Mouse (Mus musculus) gonadal fat pad, adult 2 months (tissue): ENCODE results near the gene Spats1. TPM values are rescaled to one million over a fixed set of nuclear protein-coding genes. Genes with fewer than 3 reads are reported as not detected.
"Not testable (repeated sequence)": the region's sequence is repeated elsewhere in the genome, so short reads cannot be mapped to it uniquely, and the experiment has no call there.

Source experiments
- DNase-seq: peaks from one replicate; pipeline ENCODE4 v3.0.0-alpha.2; 2012; ENCODE audit warnings: low read depth
- polyA plus RNA-seq: library from polyadenylated mRNA; depleted of rRNA; stranded (reverse); fragments of >200 nt; gene quantifications from 2 replicates; pipeline ENCODE4 v1.2.3, GENCODE M21; 2012; rRNA removed

The Spats1 gene
- polyA plus RNA-seq, 1 experiment, result 0.35 TPM

DNA sequence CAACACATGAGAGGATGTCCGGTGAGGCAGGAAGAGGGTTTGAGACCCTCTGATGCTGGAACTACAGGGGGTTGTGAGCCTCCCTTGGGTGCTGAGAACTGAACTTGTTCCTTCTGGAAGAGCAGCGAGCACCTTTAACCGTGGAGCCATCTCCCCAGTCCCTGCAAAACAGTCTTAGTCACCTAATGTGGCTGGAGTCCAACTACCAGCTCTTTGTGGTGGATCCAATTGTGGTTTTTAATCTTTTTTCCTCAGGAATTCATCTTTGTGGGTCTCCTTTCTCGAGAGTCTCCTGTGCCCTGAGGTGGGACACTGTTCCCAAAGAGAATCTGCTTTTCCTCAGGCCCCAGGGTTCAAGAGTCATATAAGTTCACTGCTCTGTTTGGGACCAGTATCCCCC lies 29.3 kb downstream of the Spats1 start:
- no peak for DNase-seq

DNA sequence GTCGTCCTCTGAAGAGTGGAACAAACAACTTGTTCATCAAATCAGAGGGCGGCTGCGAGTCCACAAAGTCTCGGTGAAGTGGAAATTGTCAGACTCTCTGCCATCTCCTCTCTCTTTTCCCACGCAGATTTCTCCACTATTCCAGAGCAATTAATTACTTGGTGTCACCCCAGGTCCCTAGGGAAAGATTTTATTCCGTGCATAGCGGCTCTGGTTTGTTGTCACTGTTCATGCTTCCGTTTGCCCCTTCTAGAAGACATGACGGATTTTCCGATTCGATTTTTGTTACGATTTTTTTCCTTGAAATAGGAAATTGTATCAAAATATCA lies 41.0 kb downstream of the Spats1 start:
- DNase-seq, result no peak

DNA sequence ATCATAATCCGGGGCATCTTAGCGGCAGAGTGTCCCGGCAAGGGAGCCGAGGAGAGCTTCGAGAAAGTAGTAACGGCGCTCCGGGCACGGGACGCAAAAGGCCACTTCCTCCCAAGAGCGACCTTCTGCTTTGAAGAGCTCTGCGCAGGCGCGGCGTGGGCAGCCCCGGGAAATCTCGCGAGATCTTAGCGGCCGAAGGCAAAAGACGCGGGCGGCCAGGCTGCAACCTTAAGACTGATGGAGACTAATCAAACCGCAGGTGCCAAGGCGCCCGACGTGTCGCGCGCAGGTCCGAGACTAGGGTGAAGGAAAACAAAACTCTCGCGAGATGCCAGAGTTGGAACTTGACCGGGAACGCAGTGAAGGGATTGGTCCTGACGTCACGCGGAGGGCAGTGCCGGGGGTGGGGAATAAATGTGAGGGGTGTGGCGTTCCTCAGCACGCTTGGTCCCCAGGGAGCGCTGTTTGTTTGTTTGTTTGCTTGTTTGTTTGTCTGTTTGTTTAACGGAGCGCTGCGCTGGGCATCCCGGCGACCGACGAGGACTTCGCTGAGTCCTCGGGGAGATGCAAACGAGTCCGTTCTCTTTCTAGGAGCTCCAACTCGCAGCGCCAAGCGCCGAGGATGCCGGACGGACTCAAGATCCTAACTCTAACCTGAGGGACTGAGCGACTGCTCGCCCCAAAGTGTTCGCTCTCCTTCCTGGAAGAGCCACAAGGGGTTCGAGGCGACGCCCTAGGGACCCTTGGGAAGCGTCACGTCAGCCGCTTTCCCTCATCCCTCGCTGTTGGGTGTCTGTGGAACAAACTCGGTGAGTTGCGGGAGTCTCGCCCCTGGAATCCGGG lies 41.6 kb downstream of the Spats1 start, which contains the start of gene Cdc5l:
TSS of gene Cdc5l (minus strand) at position 319 of the 843 bp plus-strand sequence.
- peak; percentile 86 for DNase-seq

DNA sequence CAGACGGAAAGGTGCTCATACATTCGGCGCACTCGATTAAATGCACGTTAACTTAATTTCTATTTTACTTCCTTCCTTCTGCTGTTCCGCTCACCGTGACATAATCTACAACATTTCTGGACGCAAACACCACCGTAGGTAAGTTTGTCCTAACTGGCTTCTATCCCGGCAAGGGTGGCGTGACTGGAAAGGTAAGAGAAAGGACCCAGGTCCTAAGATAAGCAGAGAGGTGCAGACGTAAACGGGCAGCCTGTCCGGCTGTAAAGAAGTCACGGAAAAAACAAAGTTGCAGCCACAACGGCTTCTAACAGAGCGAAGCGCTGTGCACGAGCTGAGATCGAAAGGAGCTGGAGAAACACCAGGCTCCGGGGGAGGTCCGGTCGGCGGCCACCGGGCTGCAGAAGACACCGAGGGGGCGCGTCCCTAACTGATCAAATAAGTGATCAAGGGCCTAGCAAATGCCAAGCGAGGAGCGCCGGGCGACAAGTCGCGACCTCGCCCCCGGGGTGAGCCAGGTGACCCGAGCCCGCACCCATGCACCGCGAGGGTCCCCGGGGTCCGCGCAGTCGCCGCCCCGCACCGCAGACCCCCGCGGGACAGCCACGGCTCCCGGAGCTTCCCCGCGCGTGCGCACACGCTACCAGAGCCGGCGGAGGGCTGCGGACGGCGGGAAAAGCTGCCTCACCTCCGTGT lies 42.4 kb downstream of the Spats1 start:
- DNase-seq, result no peak

DNA sequence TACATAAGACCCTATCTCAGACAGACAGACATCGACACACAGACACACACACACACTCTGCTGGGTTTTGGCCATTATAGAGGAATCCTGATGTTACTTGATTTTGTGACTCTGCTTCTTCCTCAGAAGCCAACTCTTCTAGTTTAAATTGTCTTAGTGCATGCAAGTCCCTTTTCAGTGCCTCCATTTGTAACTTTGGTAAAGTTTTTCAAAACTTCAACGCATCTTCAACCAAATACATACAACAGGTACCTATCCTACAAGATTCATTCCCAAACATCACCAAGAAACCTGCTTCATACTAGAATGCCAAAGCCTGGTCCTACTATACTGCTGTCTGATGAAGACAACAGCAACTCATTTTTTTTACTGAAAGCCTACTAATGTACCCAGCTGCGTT lies 43.2 kb downstream of the Spats1 start:
- no peak for DNase-seq

DNA sequence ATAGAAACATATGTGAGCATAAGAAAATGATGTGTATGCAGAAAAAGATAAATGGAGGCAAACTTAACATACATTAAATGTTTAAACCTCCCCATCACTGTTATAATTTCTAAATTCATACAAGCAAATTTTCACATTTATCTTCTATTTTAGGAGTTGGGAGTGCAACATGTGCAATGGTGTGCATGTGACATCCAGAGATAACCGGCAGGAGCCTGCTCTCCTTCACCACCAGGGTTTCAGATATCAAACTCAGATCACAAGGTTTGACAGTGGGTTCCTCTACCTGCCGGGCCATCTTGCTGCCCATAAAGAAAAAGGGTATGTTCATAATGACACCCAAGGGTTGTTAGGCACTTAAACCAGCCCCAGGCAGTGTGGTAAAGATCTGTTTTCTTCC lies 57.8 kb downstream of the Spats1 start:
- no peak for DNase-seq

DNA sequence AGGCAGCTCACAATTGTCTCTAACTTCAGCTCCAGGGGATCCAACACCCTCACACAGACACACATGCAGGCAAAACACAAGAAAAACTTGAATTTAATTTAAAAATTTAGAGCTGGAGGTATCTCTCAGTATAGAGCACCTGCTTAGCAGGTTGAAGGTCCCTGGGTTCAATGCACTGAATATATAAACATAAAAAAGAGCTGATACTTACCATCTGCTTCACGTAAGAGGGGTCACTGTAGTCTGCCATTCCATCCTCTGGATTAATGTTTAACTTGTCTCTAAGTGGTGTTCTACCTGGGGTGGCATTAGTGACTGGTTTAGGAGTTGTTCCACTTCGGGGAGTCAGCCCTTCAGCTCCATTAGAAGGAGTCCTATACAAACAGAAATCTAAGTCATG lies 63.6 kb downstream of the Spats1 start:
- DNase-seq, result not testable (repeated sequence)

DNA sequence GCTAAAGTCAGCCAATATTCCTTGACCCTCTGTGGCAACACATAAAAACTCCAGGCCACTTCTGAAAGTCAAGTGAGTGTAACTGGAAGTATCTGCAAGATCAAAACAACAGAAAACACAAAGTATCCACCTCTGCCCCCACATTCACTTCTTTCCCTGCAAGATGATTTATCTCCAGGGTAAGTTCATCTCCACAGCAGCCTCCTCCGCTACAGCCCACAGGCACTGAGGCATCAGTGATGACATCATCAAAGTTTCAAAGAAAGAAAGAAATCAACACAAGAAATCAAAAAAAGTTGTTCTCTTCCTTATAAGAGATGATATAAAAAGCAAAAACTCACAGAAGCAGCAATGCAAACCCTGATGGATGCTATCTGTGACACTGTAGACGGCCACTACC lies 66.5 kb downstream of the Spats1 start:
- no peak for DNase-seq

DNA sequence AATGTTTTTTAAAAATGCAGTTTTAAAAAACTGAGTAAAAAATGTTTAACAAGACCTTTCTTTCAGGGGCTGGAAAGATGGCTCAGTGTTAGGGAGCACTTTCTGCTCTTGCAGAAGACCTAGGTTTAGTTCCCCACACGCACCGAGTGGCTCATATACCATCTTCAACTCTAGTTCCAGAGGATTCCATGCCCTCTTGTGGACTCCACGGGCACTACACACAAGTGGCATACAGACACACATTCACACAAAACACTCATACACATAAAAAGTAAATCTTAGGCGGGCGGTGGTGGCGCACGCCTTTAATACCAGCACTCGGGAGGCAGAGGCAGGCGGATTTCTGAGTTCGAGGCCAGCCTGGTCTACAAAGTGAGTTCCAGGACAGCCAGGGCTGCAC lies 68.9 kb downstream of the Spats1 start:
- DNase-seq, result no peak

DNA sequence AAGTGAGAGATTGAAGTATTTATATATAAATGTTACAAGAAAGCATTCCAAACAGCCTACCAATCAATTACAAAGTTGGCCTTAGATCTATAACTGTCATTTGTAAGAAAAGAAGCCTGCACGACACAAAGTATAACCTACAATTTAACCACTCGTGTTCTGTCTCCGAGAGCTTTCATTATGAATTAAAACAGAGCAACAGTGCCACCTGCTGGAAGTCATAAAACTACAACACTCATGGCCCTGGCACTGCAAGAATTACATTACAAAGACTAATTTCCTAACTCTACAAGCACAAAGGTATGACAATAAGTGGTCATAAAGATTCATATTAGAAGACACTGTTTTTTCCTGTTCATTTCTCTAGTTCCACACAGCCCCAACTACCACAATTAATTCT lies 72.0 kb downstream of the Spats1 start:
- DNase-seq, result peak; percentile 5

DNA sequence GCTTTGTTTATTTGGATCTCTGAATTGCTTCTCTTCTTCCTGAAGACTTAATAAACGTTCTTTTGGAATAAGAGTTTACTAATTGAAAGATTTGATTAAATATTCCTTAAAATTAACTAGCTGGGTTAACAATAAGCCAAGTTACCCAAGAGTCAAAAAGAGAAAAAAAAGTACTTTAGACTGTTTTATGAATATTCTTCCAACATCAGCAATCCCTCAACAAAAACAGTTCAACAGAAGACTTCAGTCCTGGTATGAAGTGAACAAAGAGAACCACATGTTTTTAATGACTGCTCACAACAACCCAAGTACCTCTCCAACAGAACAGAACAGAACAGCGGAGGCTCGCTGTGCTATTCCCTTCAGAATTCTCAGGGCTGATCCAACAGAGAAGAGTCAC lies 72.6 kb downstream of the Spats1 start:
- no peak for DNase-seq

DNA sequence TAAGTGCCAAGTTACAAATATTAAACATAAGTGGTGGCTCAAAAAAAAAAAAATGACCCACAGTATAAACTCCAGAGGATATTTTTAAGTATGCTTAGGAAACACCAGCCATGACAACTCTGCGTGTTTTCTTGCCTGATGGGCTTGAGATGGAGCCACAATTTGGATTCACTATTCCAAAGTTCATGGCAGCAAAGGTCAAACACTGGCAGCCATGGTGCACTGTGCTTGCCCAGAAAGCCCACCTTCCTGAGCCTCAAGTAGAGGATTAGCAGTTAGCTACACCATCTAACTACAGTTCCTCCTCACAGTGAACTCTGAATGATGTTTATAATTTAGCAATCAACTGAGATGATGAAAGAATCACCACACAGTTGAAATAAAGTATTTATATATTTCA lies 73.1 kb downstream of the Spats1 start:
- no peak for DNase-seq

DNA sequence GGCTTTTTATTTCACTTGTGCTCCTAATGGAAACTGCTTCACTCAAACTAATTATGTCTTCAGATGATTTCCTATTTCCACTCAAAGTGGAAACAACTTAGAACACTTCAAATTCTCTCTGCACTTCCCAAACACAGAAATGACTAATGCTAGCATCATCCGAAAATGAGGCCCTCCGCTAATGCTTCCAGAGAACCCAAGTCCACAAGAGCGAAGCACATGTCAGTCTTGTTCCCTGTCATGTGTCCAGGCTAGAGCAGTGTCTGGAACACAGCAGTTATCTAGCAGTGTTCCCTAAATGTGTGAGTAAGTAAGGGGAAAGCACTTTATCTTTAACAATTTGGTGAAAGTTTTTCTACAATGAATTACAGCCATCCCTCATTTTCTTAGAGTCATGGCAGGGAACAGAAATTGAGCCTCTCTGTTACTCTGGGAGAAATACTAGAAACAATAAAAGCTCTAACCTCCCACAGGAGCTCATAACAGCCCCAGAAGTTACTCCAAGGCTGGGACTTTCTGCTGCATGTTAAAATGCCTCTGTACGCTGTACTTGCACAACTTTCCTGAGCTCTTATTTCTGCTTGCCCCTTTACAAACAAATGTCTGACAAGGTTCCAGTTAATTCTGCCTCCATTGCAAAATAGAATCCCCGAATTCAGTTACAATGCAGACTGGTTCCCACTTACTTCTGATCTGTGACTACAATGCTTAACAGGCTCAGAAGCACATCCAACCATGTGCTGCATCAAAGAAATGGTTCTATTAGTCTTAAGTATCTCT lies 73.9 kb downstream of the Spats1 start:
- no peak for DNase-seq

DNA sequence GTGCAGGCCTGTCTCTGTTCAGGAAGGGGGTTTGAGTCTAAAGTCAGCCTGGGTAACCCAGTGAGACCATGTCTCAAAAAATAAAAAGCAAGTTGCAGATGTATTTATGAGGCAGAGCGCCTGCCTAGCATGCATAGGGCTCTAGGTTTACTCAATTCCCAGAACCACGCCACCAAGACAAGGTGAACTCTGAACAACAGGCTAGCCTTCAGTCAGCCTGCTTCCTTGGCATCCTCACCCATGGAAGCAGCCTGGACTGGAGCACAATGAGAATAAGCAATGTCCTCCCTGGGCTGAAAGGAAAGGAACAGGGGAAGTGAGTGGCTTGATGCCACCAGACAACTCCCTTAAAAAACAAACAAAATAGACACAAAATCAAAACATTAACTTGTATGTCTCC lies 77.2 kb downstream of the Spats1 start:
- DNase-seq, result no peak

DNA sequence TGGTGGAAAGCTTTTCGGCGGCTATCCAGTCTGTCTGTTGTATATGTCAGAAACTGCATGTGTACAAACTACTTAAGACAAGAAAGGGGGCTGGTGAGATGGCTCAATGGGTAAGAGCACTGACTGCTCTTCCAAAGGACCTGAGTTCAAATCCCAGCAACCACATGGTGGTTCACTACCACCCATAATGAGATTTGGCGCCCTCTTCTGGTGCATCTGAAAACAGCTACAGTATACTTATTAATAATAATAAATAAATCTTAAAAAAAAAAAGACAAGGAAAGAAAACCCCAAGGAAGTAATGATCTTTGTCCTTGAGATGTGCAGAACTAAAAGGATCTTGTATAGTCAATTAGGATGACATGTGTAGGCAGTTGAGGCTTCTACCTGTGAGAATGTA lies 77.7 kb downstream of the Spats1 start:
- DNase-seq, result no peak

DNA sequence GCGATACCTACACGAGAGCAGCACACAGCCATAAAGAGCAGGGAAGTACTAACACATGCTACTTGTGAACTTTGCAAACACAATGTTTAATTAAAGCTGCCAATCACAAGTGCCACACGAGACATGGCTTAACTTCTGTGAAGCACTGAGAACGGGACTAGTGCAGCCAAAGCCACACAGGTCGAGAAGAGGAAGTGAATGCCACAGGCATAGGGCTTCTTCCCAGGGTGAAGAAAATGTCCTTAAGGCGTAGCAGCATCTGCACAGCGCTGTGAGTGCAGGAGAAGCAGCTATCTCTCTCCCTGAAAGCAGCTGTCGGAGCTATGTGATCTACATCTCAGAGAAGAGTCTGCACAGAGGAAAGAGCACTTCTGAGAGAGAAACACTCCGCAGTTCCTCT lies 80.6 kb downstream of the Spats1 start:
- no peak for DNase-seq

DNA sequence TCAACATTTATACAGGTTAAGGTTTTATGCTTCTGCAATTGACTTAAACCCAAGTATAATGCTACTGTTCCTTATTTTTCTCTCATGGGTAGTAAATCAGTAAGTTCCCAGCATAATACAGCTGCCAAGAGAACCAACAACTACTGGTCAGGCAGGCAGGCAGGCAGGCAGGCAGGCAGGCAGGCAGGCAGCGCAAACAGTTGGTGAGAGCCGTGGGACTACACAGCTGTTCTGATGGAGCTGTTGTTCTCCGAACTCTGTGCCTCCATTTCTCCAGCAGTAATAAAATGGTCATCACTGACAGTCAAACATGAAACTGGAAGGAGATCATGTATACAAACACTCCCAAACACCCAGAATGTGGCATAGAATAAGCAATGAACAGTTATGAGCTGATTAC lies 81.5 kb downstream of the Spats1 start:
- no peak for DNase-seq

Other genes starting within 250 kb of the Spats1 start
- 9.8 and 13.7 TPM in 2 replicates for gene Cdc5l, start 41.7 kb downstream of the Spats1 start, polyA plus RNA-seq
- 9.7 and 9.8 TPM in 2 replicates for gene Aars2, start 31.4 kb upstream of the Spats1 start, polyA plus RNA-seq
- gene Tcte1, start 48.0 kb upstream of the Spats1 start, polyA plus RNA-seq, result 1.8 and 4.0 TPM in 2 replicates
- 1.0 and 1.6 TPM in 2 replicates for gene Tmem151b, start 74.3 kb upstream of the Spats1 start, polyA plus RNA-seq
- gene Nfkbie, start 80.3 kb upstream of the Spats1 start, polyA plus RNA-seq, result 5.0 and 6.1 TPM in 2 replicates
- gene Slc35b2, start 88.5 kb upstream of the Spats1 start, polyA plus RNA-seq, result 105 and 110 TPM in 2 replicates
- 514 and 597 TPM in 2 replicates for gene Hsp90ab1, start 97.9 kb upstream of the Spats1 start, polyA plus RNA-seq
- gene Slc29a1, start 124.2 kb upstream of the Spats1 start, polyA plus RNA-seq, result 99.1 and 102 TPM in 2 replicates
- not detected in 2 replicates for gene Mymx, start 126.7 kb upstream of the Spats1 start, polyA plus RNA-seq
- 0.15 and 0.36 TPM in 2 replicates for gene Capn11, start 183.9 kb upstream of the Spats1 start, polyA plus RNA-seq
- gene Mrpl14, start 210.9 kb upstream of the Spats1 start, polyA plus RNA-seq, result 98.4 and 123 TPM in 2 replicates
- 64.0 and 70.2 TPM in 2 replicates for gene Tmem63b, start 211.5 kb upstream of the Spats1 start, polyA plus RNA-seq